Mouse (Mus musculus) CD4-positive helper T cell, adult 2 months (primary cell): Measurements from ENCODE around the gene Ap1ar.

Experiments used
- DNase-seq: peaks from one replicate; pipeline ENCODE4 v3.0.0-alpha.2; 2012; ENCODE audit warnings: low read depth, missing footprints, low spot score

The Ap1ar gene

DNA sequence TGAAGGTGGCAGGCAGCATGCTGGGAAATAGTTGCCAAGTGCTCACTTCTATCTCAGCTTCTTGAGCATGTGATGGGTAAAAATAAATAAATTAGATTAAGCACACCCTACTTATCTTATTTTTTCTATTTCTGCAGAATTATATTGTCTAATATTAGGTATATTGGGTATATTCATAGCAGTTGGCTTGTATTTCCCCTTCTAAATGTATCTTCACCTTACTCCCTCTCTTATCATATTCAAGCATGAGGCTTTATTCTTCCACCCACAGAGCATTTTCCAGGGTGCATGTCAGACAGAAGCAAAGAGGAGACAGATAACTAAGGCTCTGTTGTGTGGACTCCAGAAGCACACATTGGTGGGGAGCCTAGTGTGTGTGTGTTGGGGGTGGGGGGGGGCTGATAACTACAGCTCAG lies 79.4 kb downstream of the Ap1ar start:
- no peak for DNase-seq
